Mouse (Mus musculus) small intestine, adult 2 months (tissue): ENCODE results near the gene Bach2. TPM values are rescaled to one million over a fixed set of nuclear protein-coding genes. Genes with fewer than 3 reads are reported as not detected.

Source experiments
- H3K27ac ChIP-seq: fragments of 200-500 bp; 2 replicates; pipeline ENCODE4 v1.5.1; 2012; ENCODE audit warnings: low read depth, low read length, control low read depth, inconsistent platforms; ENCODE audit not compliant: insufficient read depth
- H3K27me3 ChIP-seq: fragments of 200-500 bp; 2 replicates; pipeline ENCODE4 v1.6.1; 2012; ENCODE audit warnings: mild to moderate bottlenecking, moderate library complexity, low read length, inconsistent platforms; ENCODE audit not compliant: control insufficient read depth, insufficient read depth
- H3K36me3 ChIP-seq: fragments of 200-500 bp; 2 replicates; pipeline ENCODE4 v1.6.1; 2012; ENCODE audit warnings: mild to moderate bottlenecking, low read length, control low read depth, inconsistent platforms; ENCODE audit not compliant: control insufficient read depth, insufficient read depth
- H3K4me1 ChIP-seq: fragments of 200-500 bp; 2 replicates; pipeline ENCODE4 v1.6.1; 2012; ENCODE audit warnings: low read length, inconsistent platforms, mixed read lengths; ENCODE audit not compliant: control insufficient read depth, insufficient read depth, insufficient read length
- H3K4me3 ChIP-seq: fragments of 200-500 bp; 2 replicates; pipeline ENCODE4 v1.5.1; 2012; ENCODE audit warnings: low read depth, mild to moderate bottlenecking, control low read depth, inconsistent platforms, low read length, moderate library complexity
- CTCF ChIP-seq: fragments of 200-500 bp; IDR thresholded peaks from 2 replicates; pipeline ENCODE4 v1.5.1; 2012; ENCODE audit warnings: low read depth, mild to moderate bottlenecking, control low read depth, inconsistent platforms, low read length, moderate library complexity, mixed read lengths; ENCODE audit not compliant: insufficient replicate concordance, insufficient read length; ENCODE audit errors: extremely low read depth
- POLR2A ChIP-seq: fragments of 200-500 bp; IDR thresholded peaks from 2 replicates; pipeline ENCODE4 v1.6.1; 2012; ENCODE audit warnings: low read depth, mild to moderate bottlenecking, control low read depth, inconsistent platforms, low read length, moderate library complexity
- WGBS: fragments of 180-500 bp; shearing (Covaris S2); methylation state at CpG from one replicate; pipeline ENCODE4 v1.1.7; 2018; 5-methylcytosine and 5-hydroxymethylcytosine counted together
- polyA plus RNA-seq: library from polyadenylated mRNA; depleted of rRNA; stranded (reverse); fragments of >200 nt; gene quantifications from 2 replicates; pipeline ENCODE4 v1.2.3, GENCODE M21; 2012

Gene Bach2
- polyA plus RNA-seq, 1 experiment: 3.5 TPM

DNA sequence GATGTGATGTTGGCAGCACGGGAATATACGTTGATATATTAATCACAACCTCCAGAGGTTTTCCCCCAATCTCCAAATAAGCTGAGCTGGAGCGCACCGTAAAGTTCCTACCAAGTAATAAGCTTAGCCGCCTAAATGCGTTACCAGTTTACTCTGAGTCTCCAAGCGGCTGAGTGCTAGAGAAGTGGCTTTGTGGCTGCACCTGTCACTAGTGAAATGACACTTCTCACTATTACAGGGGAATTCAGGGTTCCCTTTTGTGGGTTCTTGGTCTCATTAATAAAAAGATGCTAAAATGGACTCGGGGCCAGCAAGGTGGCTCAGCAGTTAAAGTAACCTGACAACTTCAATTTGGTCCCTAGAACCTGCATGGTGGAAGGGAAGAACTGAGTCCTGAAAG is 183.0 kb downstream of the Bach2 start:
- Histone ChIP-seq H3K27me3 (no peaks in the 10 kb centered on the region), H3K27ac (no peak overlapping the region), H3K4me1 (no peaks in the 10 kb centered on the region), H3K4me3 (no peak overlapping the region), H3K36me3 (no peaks in the 10 kb centered on the region)
- TF ChIP-seq CTCF (no peak), POLR2A (no peak)
- WGBS: 81% methylated on average over 8 of the region's 8 CpGs

- Histone ChIP-seq H3K27ac (no peak overlapping the region), H3K36me3 (no peaks in the 10 kb centered on the region), H3K27me3 (no peaks in the 10 kb centered on the region), H3K4me1 (no peaks in the 10 kb centered on the region), H3K4me3 (no peak overlapping the region)
- 94% methylated on average over 4 of the region's 4 CpGs for WGBS
- no peak for TF ChIP-seq POLR2A
- TF ChIP-seq CTCF: no peak
Observed at GRCm38 (mm10) chr4:32422427-32422826, 183.8 kb downstream of the Bach2 start.

- 70% methylated on average over 5 of the region's 5 CpGs for WGBS
- no peaks in the 10 kb centered on the region for H3K4me1 ChIP-seq
- no peak overlapping the region for H3K4me3 ChIP-seq
- no peak overlapping the region for H3K27ac ChIP-seq
- no peaks in the 10 kb centered on the region for H3K27me3 ChIP-seq
- H3K36me3 ChIP-seq: no peaks in the 10 kb centered on the region
- TF ChIP-seq CTCF (no peak), POLR2A (no peak)
Observed at GRCm38 (mm10) chr4:32423667-32424066, 185.1 kb downstream of the Bach2 start.

GRCm38 (mm10) chr4:32424434-32424833 is 185.8 kb downstream of the Bach2 start:
- H3K27ac ChIP-seq: no peak overlapping the region
- H3K36me3 ChIP-seq: no peaks in the 10 kb centered on the region
- H3K4me1 ChIP-seq: no peaks in the 10 kb centered on the region
- no peak overlapping the region for H3K4me3 ChIP-seq
- TF ChIP-seq POLR2A: no peak
- no peak for TF ChIP-seq CTCF
- WGBS: 84% methylated on average over 7 of the region's 7 CpGs
- no peaks in the 10 kb centered on the region for H3K27me3 ChIP-seq

DNA sequence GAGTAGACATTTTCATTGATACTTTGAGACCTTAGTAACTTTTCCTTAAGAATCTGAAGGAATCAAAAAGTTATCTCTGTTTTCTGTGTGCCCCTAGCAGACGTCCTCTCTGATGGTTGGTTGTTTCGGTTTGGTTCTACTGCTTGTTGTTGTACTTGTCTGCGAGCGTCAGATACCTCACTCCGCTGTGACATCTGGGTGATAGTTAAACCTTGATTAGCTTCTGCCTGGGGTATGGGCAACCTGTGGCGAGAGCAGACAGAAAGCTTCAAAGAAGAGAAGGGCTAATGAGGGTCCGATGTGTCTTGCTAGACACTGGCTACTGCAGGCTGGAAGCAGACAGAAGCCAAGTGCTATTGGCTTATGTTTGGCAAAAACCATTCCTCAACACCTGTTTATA is 186.5 kb downstream of the Bach2 start:
- no peaks in the 10 kb centered on the region for H3K27me3 ChIP-seq
- no peaks in the 10 kb centered on the region for H3K36me3 ChIP-seq
- H3K4me1 ChIP-seq: no peaks in the 10 kb centered on the region
- WGBS: 83% methylated on average over 7 of the region's 7 CpGs
- H3K4me3 ChIP-seq: no peak overlapping the region
- H3K27ac ChIP-seq: no peak overlapping the region
- TF ChIP-seq POLR2A: no peak
- TF ChIP-seq CTCF: no peak

DNA sequence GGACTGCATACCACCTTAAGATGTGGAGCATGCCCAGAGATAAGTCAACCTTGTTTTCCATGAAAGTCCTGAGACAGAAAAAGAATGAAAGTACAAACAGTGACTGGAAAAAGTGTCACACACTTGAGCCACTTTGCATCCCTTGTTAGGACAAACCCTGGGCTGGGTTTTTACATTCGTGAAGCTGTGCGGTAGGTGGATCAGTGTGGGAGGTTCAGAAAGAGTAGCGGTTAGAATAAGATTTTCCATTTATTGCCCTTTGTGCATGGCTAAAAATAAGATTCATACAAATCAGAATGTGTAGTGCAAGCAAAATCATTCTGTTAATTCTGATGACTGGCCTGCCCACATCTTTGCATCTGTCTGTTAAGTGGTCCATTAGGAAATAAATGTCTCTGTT is 187.0 kb downstream of the Bach2 start:
- Histone ChIP-seq H3K36me3 (no peaks in the 10 kb centered on the region), H3K27ac (no peak overlapping the region), H3K27me3 (no peaks in the 10 kb centered on the region), H3K4me1 (no peaks in the 10 kb centered on the region), H3K4me3 (no peak overlapping the region)
- 87% methylated on average over 3 of the region's 3 CpGs for WGBS
- TF ChIP-seq CTCF (no peak), POLR2A (no peak)

DNA sequence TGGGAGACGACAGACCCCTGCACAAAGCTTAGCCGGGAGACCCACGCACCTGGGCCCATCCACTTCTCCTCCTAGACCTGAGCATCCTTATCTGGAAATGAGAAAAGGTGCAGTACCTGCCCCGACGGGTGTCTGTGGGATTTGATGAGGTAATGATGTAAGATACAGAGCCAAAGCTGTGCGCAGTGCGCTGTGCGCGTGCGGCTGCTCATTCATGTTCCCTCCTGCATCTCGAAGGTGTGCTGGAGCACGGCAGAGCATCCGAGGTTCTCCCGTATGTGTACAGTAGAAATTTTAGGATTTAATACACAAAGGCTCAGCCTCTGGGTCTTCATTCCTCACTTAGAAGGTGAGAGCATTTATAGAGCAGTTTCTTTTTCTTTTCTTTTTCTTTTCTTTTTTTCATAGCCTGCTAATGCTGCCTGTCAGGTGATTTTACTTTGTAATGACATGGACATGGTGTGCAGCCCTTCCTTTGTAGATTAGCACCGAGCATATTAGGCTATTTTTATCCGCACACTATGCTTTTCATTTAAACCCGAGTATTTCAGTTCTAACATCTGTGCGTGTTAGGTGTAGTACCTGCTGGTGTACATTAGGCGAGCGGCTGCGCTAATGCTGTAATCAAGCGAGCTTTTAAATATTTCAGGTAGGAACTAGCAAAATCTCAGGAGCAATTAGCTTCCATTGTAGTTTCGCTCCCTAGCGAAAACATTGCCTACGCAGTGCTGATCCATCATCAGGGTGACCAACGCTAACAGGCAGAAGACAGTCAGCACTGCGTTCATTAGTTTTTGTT is 188.4 kb downstream of the Bach2 start:
- no peak for TF ChIP-seq CTCF
- no peak overlapping the region for H3K27ac ChIP-seq
- H3K27me3 ChIP-seq: no peaks in the 10 kb centered on the region
- no peaks in the 10 kb centered on the region for H3K36me3 ChIP-seq
- 86% methylated on average over 27 of the region's 27 CpGs for WGBS
- no peaks in the 10 kb centered on the region for H3K4me1 ChIP-seq
- H3K4me3 ChIP-seq: no peak overlapping the region

DNA sequence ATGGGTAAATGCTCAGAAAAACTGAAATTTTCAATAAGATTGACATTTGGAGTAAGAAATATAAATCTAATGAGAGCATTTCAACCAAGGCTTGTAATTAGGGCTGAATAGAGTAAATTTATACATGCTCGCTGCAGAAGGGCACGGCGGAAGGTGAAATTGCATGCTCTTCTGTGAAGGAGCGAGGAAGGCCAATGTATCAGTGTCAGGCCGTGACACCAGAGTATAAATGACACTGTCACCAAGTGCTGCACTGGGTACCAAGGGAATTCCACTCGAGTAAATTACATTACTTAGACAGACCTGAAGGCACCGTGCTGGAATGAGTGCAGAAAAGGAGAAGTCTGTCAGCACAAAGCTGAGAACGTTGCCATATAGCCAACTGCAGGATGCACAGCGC is 190.1 kb downstream of the Bach2 start:
- Histone ChIP-seq H3K4me1 (no peaks in the 10 kb centered on the region), H3K27me3 (no peaks in the 10 kb centered on the region), H3K27ac (no peak overlapping the region), H3K4me3 (no peak overlapping the region), H3K36me3 (no peaks in the 10 kb centered on the region)
- TF ChIP-seq POLR2A (no peak), CTCF (no peak)
- 83% methylated on average over 9 of the region's 9 CpGs for WGBS
